Mouse (Mus musculus): ENCODE data around the gene Smg6. TPM values are rescaled to one million over a fixed set of nuclear protein-coding genes. Genes with fewer than 3 reads are reported as not detected.
"Not testable (repeated sequence)": the region's sequence is repeated elsewhere in the genome, so short reads cannot be mapped to it uniquely, and the experiment has no call there.

Smg6 gene
- polyA plus RNA-seq, 1 experiment from 2014 or later: 18.5 TPM

DNA sequence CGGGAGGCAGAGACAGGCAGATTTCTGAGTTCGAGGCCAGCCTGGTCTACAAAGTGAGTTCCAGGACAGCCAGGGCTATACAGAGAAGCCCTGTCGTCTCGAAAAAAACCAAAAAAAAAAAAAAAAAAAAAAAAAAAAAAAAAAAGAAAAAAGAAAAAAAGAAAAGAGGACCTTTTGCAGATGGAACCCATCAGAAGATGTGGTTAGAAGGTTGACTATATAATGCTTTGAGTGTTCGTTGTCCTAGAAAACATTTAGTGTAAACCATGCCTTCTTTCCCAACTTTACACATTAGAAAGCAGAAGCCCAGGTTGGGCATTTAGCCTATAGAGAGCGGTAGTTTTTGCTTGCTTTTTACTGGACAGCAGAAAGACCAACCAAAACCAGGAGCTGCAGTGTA is 249.0 kb downstream of the Smg6 start:
- not testable (repeated sequence) for ATAC-seq (ENCODE audit: insufficient number of reproducible peaks, low FRiP score, low TSS enrichment, low read depth); DNase-seq (ENCODE audit: low spot score); H3K9me3 ChIP-seq (ENCODE audit: control insufficient read depth, low read length); H3K9ac ChIP-seq (ENCODE audit: low read length); H3K4me2 ChIP-seq (ENCODE audit: low read depth, severe bottlenecking); H3K27ac ChIP-seq (replicated peaks; ENCODE audit: low read depth, low read length); H3K36me3 ChIP-seq (ENCODE audit: control insufficient read depth, insufficient read depth, low read length); H3K4me3 ChIP-seq (ENCODE audit: low read depth, low read length)
- 68% methylated on average over 6 of the region's 6 CpGs for WGBS
- H3K4me1 ChIP-seq (ENCODE audit: control insufficient read depth, insufficient read depth, low read length): peaks cover 34% of the 10 kb centered on the region
- peaks cover 39% of the 10 kb centered on the region for H3K27me3 ChIP-seq (ENCODE audit: control insufficient read depth, insufficient read depth, low read length)

DNA sequence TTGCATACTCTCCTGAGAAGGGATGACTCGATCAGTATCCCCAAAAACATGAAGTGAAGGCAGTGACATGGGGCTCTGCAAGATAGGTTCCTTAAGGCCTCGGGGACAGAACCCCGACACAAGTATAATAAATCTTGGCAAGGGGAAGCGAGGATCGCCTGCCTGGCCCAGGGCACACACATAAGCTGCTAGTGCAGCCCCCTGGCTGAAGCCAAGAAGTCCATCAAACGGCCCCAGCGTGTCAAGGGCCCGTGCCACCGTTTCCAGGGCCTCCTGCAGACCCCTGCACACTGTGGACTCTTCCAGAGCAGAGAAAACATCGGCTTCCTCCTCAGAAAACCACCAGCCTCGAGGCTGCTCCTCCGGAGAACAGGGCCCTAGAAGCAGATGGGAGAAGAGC is 252.4 kb downstream of the Smg6 start:
- Histone ChIP-seq H3K9me3 (ENCODE audit: control insufficient read depth, low read length) (no peaks in the 10 kb centered on the region), H3K4me1 (ENCODE audit: control insufficient read depth, insufficient read depth, low read length) (peaks cover 15% of the 10 kb centered on the region), H3K4me2 (ENCODE audit: low read depth, severe bottlenecking) (peak overlapping the region; percentile 92), H3K27me3 (ENCODE audit: control insufficient read depth, insufficient read depth, low read length) (peaks cover 5% of the 10 kb centered on the region), H3K4me3 (ENCODE audit: low read depth, low read length) (peak overlapping the region; percentile 54), H3K9ac (ENCODE audit: low read length) (peak overlapping the region; percentile 55), H3K27ac (replicated peaks; ENCODE audit: low read depth, low read length) (no peak overlapping the region), H3K36me3 (ENCODE audit: control insufficient read depth, insufficient read depth, low read length) (peaks cover 4% of the 10 kb centered on the region; the same call in 1 of the 2 replicates)
- DNase-seq (ENCODE audit: low spot score) (no peak), ATAC-seq (ENCODE audit: insufficient number of reproducible peaks, low FRiP score, low TSS enrichment, low read depth) (no peak)
- 50% methylated on average over 12 of the region's 12 CpGs for WGBS

DNA sequence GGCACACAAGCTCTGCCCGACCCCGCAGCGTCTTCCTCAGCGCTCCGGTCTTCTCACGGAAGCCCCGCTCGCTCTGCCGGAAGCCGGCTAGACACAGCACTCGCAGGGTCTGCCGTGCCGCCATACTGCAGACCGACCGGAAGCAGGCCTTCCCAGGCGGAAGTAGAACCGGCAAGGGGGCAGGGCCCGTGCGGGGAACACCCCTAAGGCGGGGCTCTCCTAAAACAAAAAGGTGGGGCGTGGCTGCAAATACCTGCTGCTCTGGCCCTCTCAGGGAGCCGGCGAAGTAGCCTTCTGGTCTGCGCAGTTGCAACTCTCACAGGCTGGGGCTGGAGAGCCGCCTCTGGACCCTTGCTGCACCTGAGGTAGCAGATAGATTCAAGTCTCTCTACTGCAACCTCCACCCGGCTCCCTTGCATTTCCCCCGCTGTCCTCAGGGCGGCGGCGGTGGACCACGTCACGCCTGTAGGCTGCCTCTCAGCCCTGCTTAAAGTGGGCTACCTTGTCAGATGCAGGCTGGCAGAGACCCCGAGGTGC is 253.1 kb downstream of the Smg6 start, which contains the start of gene Ovca2:
Gene Ovca2, minus strand, starts transcription at position 164 of the 537 bp plus-strand sequence.
- peak within 1 kb of the TSS; percentile 54 for H3K4me3 ChIP-seq (ENCODE audit: low read depth, low read length)
- peaks cover under 1% of the 10 kb centered on the region; the same call in 1 of the 2 replicates for H3K27me3 ChIP-seq (ENCODE audit: control insufficient read depth, insufficient read depth, low read length)
- under 1% methylated on average over 33 of the region's 33 CpGs for WGBS
- peak within 1 kb of the TSS; percentile 92 for H3K4me2 ChIP-seq (ENCODE audit: low read depth, severe bottlenecking)
- DNase-seq (ENCODE audit: low spot score): peak; percentile 95
- peak; percentile 94 for ATAC-seq (ENCODE audit: insufficient number of reproducible peaks, low FRiP score, low TSS enrichment, low read depth)
- peak within 1 kb of the TSS; percentile 55 for H3K9ac ChIP-seq (ENCODE audit: low read length)
- peak within 1 kb of the TSS; percentile 77 for H3K27ac ChIP-seq (replicated peaks; ENCODE audit: low read depth, low read length)
- H3K4me1 ChIP-seq (ENCODE audit: control insufficient read depth, insufficient read depth, low read length): peaks cover 9% of the 10 kb centered on the region
- H3K9me3 ChIP-seq (ENCODE audit: control insufficient read depth, low read length): no peaks in the 10 kb centered on the region
- peaks cover 6% of the 10 kb centered on the region; the same call in 1 of the 2 replicates for H3K36me3 ChIP-seq (ENCODE audit: control insufficient read depth, insufficient read depth, low read length)

DNA sequence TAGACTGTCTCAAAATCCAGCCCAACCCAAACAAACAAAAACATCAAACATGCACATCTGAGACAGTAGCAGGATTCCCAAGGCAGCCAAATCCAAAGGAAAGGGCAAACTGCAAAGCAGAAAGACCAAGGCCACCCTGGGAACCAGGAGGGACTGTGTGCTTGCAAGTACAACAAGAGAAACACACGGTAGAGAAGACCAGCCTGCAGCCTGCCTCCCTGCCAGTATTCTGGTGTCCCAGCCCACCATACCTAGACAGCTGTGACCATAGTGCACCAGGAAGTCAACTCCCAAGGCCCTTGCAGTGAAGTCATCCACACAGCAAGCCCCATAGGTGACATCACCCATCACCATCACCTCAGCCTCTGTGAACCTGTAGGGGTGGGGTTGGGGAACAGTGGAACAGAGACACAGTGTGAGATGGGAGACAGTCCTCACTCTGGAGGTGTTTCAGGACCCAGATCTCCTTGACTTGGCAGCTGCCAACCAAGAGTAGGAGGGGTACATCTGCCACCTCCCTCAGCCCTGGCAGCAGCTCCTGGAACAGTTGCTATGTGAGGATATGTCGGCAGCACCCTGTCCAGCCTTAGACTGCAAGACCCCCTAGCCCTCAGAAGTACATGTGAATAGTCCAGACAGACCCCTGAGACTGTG is 258.4 kb downstream of the Smg6 start:
- no peaks in the 10 kb centered on the region for H3K27me3 ChIP-seq (ENCODE audit: control insufficient read depth, insufficient read depth, low read length)
- 0 out of 2 replicates have a peak, but pooled peaks cover 2% of the 10 kb centered on the region for H3K4me1 ChIP-seq (ENCODE audit: control insufficient read depth, insufficient read depth, low read length)
- WGBS: 91% methylated on average over 2 of the region's 2 CpGs
- no peaks in the 10 kb centered on the region for H3K9me3 ChIP-seq (ENCODE audit: control insufficient read depth, low read length)
- H3K27ac ChIP-seq (replicated peaks; ENCODE audit: low read depth, low read length): no peak overlapping the region
- no peak overlapping the region for H3K9ac ChIP-seq (ENCODE audit: low read length)
- no peak for DNase-seq (ENCODE audit: low spot score)
- no peak overlapping the region for H3K4me2 ChIP-seq (ENCODE audit: low read depth, severe bottlenecking)
- no peak overlapping the region for H3K4me3 ChIP-seq (ENCODE audit: low read depth, low read length)
- no peak for ATAC-seq (ENCODE audit: insufficient number of reproducible peaks, low FRiP score, low TSS enrichment, low read depth)
- peaks cover 4% of the 10 kb centered on the region; the same call in 1 of the 2 replicates for H3K36me3 ChIP-seq (ENCODE audit: control insufficient read depth, insufficient read depth, low read length)

DNA sequence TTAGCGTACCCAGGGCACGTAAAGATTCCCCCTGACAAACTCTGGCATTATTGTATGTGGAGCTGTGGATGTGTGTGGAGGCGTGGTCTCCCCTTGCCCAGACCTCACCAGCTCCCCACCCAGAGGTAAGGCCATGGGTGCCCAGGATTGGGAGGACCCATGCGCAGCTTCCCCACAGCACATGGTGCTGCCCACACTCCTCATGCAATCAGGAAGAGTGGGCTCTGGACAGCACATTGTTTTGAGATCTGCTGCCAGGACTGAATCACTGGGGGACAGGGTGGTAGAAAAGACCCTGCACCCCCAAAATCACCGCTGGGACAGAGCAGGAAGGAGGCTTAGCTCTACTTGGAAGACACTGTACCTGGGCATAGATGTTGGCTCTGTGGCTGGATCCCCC is 258.9 kb downstream of the Smg6 start:
- H3K36me3 ChIP-seq (ENCODE audit: control insufficient read depth, insufficient read depth, low read length): peaks cover 4% of the 10 kb centered on the region; the same call in 1 of the 2 replicates
- H3K9me3 ChIP-seq (ENCODE audit: control insufficient read depth, low read length): no peaks in the 10 kb centered on the region
- no peak for DNase-seq (ENCODE audit: low spot score)
- no peak overlapping the region for H3K27ac ChIP-seq (replicated peaks; ENCODE audit: low read depth, low read length)
- peaks cover 2% of the 10 kb centered on the region; the same call in 1 of the 2 replicates for H3K4me1 ChIP-seq (ENCODE audit: control insufficient read depth, insufficient read depth, low read length)
- H3K9ac ChIP-seq (ENCODE audit: low read length): no peak overlapping the region
- H3K4me3 ChIP-seq (ENCODE audit: low read depth, low read length): no peak overlapping the region
- no peak overlapping the region for H3K4me2 ChIP-seq (ENCODE audit: low read depth, severe bottlenecking)
- WGBS: 85% methylated on average over 5 of the region's 5 CpGs
- no peak for ATAC-seq (ENCODE audit: insufficient number of reproducible peaks, low FRiP score, low TSS enrichment, low read depth)
- H3K27me3 ChIP-seq (ENCODE audit: control insufficient read depth, insufficient read depth, low read length): no peaks in the 10 kb centered on the region

DNA sequence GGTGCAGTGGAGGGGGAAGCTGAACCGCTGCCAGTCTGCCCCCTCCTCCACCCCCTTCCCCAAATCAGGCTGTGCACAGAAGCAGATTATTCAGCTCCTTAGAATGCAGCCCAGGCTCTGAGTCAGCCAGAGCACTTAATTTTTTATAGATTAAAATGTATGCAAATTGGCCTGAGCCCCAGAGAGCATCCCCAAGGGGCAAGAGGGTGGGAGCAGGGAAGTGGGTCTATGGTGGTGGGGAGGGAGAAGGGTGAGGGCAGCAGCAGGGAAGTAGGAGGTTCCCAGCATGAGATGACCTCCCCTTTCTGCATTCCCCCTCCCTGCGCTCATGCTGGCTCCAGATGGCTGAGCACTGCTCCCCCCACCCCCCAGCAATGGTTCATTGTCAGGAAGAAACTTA is 259.4 kb downstream of the Smg6 start:
- Histone ChIP-seq H3K4me3 (ENCODE audit: low read depth, low read length) (no peak overlapping the region), H3K4me2 (ENCODE audit: low read depth, severe bottlenecking) (no peak overlapping the region), H3K27ac (replicated peaks; ENCODE audit: low read depth, low read length) (no peak overlapping the region), H3K4me1 (ENCODE audit: control insufficient read depth, insufficient read depth, low read length) (peaks cover 5% of the 10 kb centered on the region; the same call in 1 of the 2 replicates), H3K9me3 (ENCODE audit: control insufficient read depth, low read length) (no peaks in the 10 kb centered on the region), H3K36me3 (ENCODE audit: control insufficient read depth, insufficient read depth, low read length) (peaks cover 4% of the 10 kb centered on the region; the same call in 1 of the 2 replicates), H3K27me3 (ENCODE audit: control insufficient read depth, insufficient read depth, low read length) (no peaks in the 10 kb centered on the region), H3K9ac (ENCODE audit: low read length) (no peak overlapping the region)
- ATAC-seq (ENCODE audit: insufficient number of reproducible peaks, low FRiP score, low TSS enrichment, low read depth) (no peak), DNase-seq (ENCODE audit: low spot score) (no peak)
- 92% methylated on average over 2 of the region's 2 CpGs for WGBS

DNA sequence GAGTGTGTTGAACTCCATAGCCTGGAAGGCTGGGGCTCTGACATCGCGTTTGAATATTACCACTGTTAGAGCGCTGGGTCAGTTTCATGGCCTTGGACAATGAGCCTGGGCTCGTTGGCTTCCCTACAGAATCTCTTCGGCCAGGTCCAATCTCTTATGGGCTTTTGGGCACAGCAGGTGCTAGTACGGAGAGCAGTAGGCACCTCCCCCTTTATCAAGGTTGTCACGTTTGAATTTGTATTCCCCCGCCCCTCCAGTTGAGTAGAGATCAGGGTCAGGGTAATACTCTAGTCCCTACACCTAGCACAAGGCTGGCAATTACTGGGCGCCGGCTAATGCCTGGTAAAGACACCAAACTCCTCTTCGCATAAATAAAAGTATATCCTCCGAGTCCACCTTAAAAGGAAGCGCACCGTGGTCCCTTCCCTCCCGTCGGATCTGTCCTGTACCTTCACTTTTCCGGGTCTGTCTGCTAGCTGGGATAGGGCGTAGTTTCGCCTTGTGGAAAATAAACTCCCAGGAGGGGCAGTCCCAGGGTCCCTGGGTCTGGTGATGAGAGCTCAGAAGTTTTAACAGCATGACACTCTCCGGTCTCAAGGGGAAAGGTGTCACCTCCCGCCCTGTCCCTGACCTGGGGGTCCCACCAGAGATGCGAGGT is 264.2 kb downstream of the Smg6 start:
- H3K9ac ChIP-seq (ENCODE audit: low read length): peak overlapping the region; percentile 72
- ATAC-seq (ENCODE audit: insufficient number of reproducible peaks, low FRiP score, low TSS enrichment, low read depth): 0 out of 2 replicates have a peak, but pooled peaks have one; percentile 3
- H3K4me1 ChIP-seq (ENCODE audit: control insufficient read depth, insufficient read depth, low read length): peaks cover 29% of the 10 kb centered on the region
- WGBS: under 1% methylated on average over 22 of the region's 22 CpGs
- peaks cover 30% of the 10 kb centered on the region for H3K27me3 ChIP-seq (ENCODE audit: control insufficient read depth, insufficient read depth, low read length)
- H3K36me3 ChIP-seq (ENCODE audit: control insufficient read depth, insufficient read depth, low read length): no peaks in the 10 kb centered on the region
- no peak overlapping the region for H3K27ac ChIP-seq (replicated peaks; ENCODE audit: low read depth, low read length)
- DNase-seq (ENCODE audit: low spot score): no peak
- H3K4me3 ChIP-seq (ENCODE audit: low read depth, low read length): peak overlapping the region; percentile 88
- H3K9me3 ChIP-seq (ENCODE audit: control insufficient read depth, low read length): no peaks in the 10 kb centered on the region
- peak overlapping the region; percentile 91 for H3K4me2 ChIP-seq (ENCODE audit: low read depth, severe bottlenecking)

DNA sequence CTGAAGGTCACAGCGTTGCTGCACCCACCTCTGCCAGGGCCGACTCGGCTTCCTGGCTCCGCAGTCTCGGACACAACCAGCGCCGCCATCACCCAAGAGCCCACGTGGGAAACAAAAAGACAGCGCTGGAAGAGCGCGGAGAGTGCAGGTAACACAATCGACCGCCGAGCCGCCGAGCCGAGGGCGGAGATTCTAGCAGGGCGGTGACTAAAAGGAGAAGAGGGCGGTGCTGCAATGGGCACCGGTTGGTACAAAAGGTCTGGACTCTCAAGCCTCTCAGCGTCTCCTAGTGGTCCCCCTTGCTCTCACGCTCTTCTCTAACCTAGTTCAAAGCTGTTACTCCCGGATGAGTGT is 264.7 kb downstream of the Smg6 start:
- Histone ChIP-seq H3K4me2 (ENCODE audit: low read depth, severe bottlenecking) (peak overlapping the region; percentile 91), H3K27me3 (ENCODE audit: control insufficient read depth, insufficient read depth, low read length) (peaks cover 32% of the 10 kb centered on the region), H3K36me3 (ENCODE audit: control insufficient read depth, insufficient read depth, low read length) (no peaks in the 10 kb centered on the region), H3K9ac (ENCODE audit: low read length) (peak overlapping the region; percentile 72), H3K27ac (replicated peaks; ENCODE audit: low read depth, low read length) (no peak overlapping the region), H3K4me3 (ENCODE audit: low read depth, low read length) (peak overlapping the region; percentile 88), H3K4me1 (ENCODE audit: control insufficient read depth, insufficient read depth, low read length) (peaks cover 29% of the 10 kb centered on the region), H3K9me3 (ENCODE audit: control insufficient read depth, low read length) (no peaks in the 10 kb centered on the region)
- ATAC-seq (ENCODE audit: insufficient number of reproducible peaks, low FRiP score, low TSS enrichment, low read depth) (peak; percentile 70), DNase-seq (ENCODE audit: low spot score) (peak; percentile 89)
- WGBS: under 1% methylated on average over 24 of the region's 24 CpGs

Measured in limb, embryonic 11.5 days (tissue).